Mouse (Mus musculus) G1E (cell line): ENCODE measurements at regions not wholly inside any gene's neighbourhood (a gene's known extent, or its start where the extent isn't known, plus 50 kb on each side); places are given as distances from the start of the nearest gene placed in this dataset.
"Not testable (repeated sequence)": the region's sequence is repeated elsewhere in the genome, so short reads cannot be mapped to it uniquely, and the experiment has no call there.

Source experiments
- ATAC-seq: 2 replicates; pipeline ENCODE4 v1.8.0; 2016; ENCODE audit warnings: mild to moderate bottlenecking; ENCODE audit not compliant: insufficient number of reproducible peaks, poor library complexity, low FRiP score, severe bottlenecking; ENCODE audit errors: extremely low read depth
- DNase-seq: peaks from one replicate; pipeline ENCODE4 v3.0.0; 2012; ENCODE audit warnings: low spot score
- H3K27me3 ChIP-seq: 2 replicates; pipeline ENCODE4 v1.6.1; 2012; ENCODE audit warnings: mild to moderate bottlenecking, low read length, inconsistent platforms; ENCODE audit not compliant: insufficient read depth
- H3K36me3 ChIP-seq: replicated peaks from 2 replicates; pipeline ENCODE3; 2012; ENCODE audit warnings: mild to moderate bottlenecking, inconsistent platforms
- H3K4me1 ChIP-seq: 2 replicates; pipeline ENCODE4 v1.6.1; 2012; ENCODE audit warnings: low read depth, low read length, inconsistent platforms, mixed read lengths; ENCODE audit not compliant: insufficient read depth
- H3K4me3 ChIP-seq: 2 replicates; pipeline ENCODE4 v1.5.1; 2012; ENCODE audit warnings: low read depth, mild to moderate bottlenecking, inconsistent platforms, low read length, moderate library complexity, mixed read lengths
- H3K9me3 ChIP-seq: replicated peaks from 2 replicates; pipeline ENCODE4 v1.6.1; 2012; ENCODE audit warnings: inconsistent platforms
- CTCF ChIP-seq: IDR thresholded peaks from 2 replicates; pipeline ENCODE4 v1.5.1; 2012; ENCODE audit warnings: low read depth, low read length, inconsistent platforms, mixed read lengths
- GATA1 ChIP-seq: IDR thresholded peaks from 2 replicates; pipeline ENCODE4 v1.6.1; 2012; ENCODE audit warnings: borderline replicate concordance, low read length, inconsistent platforms, mixed read lengths
- GATA2 ChIP-seq: IDR thresholded peaks from 2 replicates; pipeline ENCODE4 v1.6.1; 2012; ENCODE audit warnings: low read depth, low read length, inconsistent platforms, borderline replicate concordance
- POLR2AphosphoS5 ChIP-seq: IDR thresholded peaks from 2 replicates; pipeline ENCODE4 v1.6.1; 2012; ENCODE audit warnings: low read depth, low read length, inconsistent platforms; ENCODE audit not compliant: insufficient replicate concordance
- TAL1 ChIP-seq: conservative IDR thresholded peaks from 2 replicates; pipeline ENCODE4 v1.6.1; 2012; ENCODE audit warnings: low read depth, low read length, inconsistent platforms, mixed read lengths

- Histone ChIP-seq H3K36me3 (no peaks in the 10 kb centered on the region), H3K27me3 (no peaks in the 10 kb centered on the region), H3K4me1 (no peaks in the 10 kb centered on the region), H3K4me3 (no peak overlapping the region), H3K9me3 (no peaks in the 10 kb centered on the region)
- TF ChIP-seq POLR2AphosphoS5 (no peak), CTCF (no peak), GATA2 (no peak), GATA1 (no peak), TAL1 (no peak)
- DNase-seq (no peak), ATAC-seq (peak; percentile 41; the same call in 1 of the 2 replicates)
These were observed 96.6 kb upstream of the Selenop start for GRCm38 (mm10) chr15:3171774-3172173.

GRCm38 (mm10) chr15:3174072-3174471, 94.3 kb upstream of the Selenop start:
- H3K27me3 ChIP-seq, result no peaks in the 10 kb centered on the region
- TF ChIP-seq TAL1 (no peak), CTCF (no peak), POLR2AphosphoS5 (no peak), GATA2 (no peak), GATA1 (no peak)
- DNase-seq (no peak), ATAC-seq (peak; percentile 67; the same call in 1 of the 2 replicates)
- no peak overlapping the region for H3K4me3 ChIP-seq
- H3K9me3 ChIP-seq, result no peaks in the 10 kb centered on the region
- H3K4me1 ChIP-seq, result no peaks in the 10 kb centered on the region
- no peaks in the 10 kb centered on the region for H3K36me3 ChIP-seq

- no peak overlapping the region for H3K4me3 ChIP-seq
- no peaks in the 10 kb centered on the region for H3K27me3 ChIP-seq
- no peaks in the 10 kb centered on the region for H3K9me3 ChIP-seq
- no peaks in the 10 kb centered on the region for H3K4me1 ChIP-seq
- no peak for TF ChIP-seq POLR2AphosphoS5
- TF ChIP-seq CTCF, result no peak
- no peak for TF ChIP-seq TAL1
- no peak for TF ChIP-seq GATA1
- no peak for TF ChIP-seq GATA2
- ATAC-seq (no peak), DNase-seq (peak; percentile 1)
- no peaks in the 10 kb centered on the region for H3K36me3 ChIP-seq
These were observed 93.5 kb upstream of the Selenop start for GRCm38 (mm10) chr15:3174848-3175247.

GRCm38 (mm10) chr15:3201912-3202653, 66.3 kb upstream of the Selenop start:
- Histone ChIP-seq H3K27me3 (no peaks in the 10 kb centered on the region), H3K9me3 (no peaks in the 10 kb centered on the region), H3K4me3 (no peak overlapping the region), H3K4me1 (no peaks in the 10 kb centered on the region), H3K36me3 (no peaks in the 10 kb centered on the region)
- DNase-seq, result no peak
- no peak for TF ChIP-seq POLR2AphosphoS5
- TF ChIP-seq CTCF, result peak; percentile 7; the same call in 1 of the 2 replicates
- no peak for ATAC-seq

GRCm38 (mm10) chr15:3205522-3205921, 62.8 kb upstream of the Selenop start:
- TF ChIP-seq TAL1, result no peak
- no peak for TF ChIP-seq GATA2
- no peaks in the 10 kb centered on the region for H3K9me3 ChIP-seq
- no peaks in the 10 kb centered on the region for H3K36me3 ChIP-seq
- no peak for DNase-seq
- no peaks in the 10 kb centered on the region for H3K27me3 ChIP-seq
- no peak overlapping the region for H3K4me3 ChIP-seq
- H3K4me1 ChIP-seq, result no peaks in the 10 kb centered on the region
- no peak for ATAC-seq

- ATAC-seq, DNase-seq, H3K4me3 ChIP-seq, H3K36me3 ChIP-seq, H3K27me3 ChIP-seq, H3K4me1 ChIP-seq, H3K9me3 ChIP-seq: not testable (repeated sequence)
These were observed 62.3 kb upstream of the Selenop start for GRCm38 (mm10) chr15:3206076-3206475.

- Histone ChIP-seq H3K27me3 (no peaks in the 10 kb centered on the region), H3K4me1 (no peaks in the 10 kb centered on the region), H3K4me3 (no peak overlapping the region), H3K36me3 (no peaks in the 10 kb centered on the region), H3K9me3 (no peaks in the 10 kb centered on the region)
- TF ChIP-seq GATA1, result no peak
- TF ChIP-seq TAL1, result no peak
- DNase-seq (no peak), ATAC-seq (no peak)
These were observed 54.6 kb upstream of the Selenop start for GRCm38 (mm10) chr15:3213721-3214120.
